Mouse (Mus musculus) CH12.LX (cell line): ENCODE measurements around the gene Gm1123. TPM values are rescaled to one million over a fixed set of nuclear protein-coding genes. Genes with fewer than 3 reads are reported as not detected.

ENCODE experiments used
- DNase-seq: peaks from one replicate; pipeline ENCODE4 v3.0.0-alpha.2; 2013; ENCODE audit errors: extremely low read depth
- H3K27ac ChIP-seq: 2 replicates; pipeline ENCODE4 v1.5.1; 2012; ENCODE audit warnings: low read depth, mild to moderate bottlenecking, control low read depth, moderate library complexity; ENCODE audit not compliant: insufficient read depth
- H3K27me3 ChIP-seq: replicated peaks from 2 replicates; pipeline ENCODE3; 2012; ENCODE audit warnings: inconsistent platforms
- H3K36me3 ChIP-seq, 2 experiments: replicated peaks in 1 of 2; 2 replicates each; pipeline versions ENCODE3 to v1.6.1; 2012; ENCODE audit warnings: inconsistent platforms in 1 of 2, low read length in 1 of 2, mild to moderate bottlenecking in 1 of 2, mixed read lengths in 1 of 2, moderate library complexity in 1 of 2; ENCODE audit not compliant: control insufficient read depth in 1 of 2, insufficient read depth in 1 of 2
- H3K4me1 ChIP-seq, 2 experiments: 2 replicates each; pipeline ENCODE4 v1.6.1; 2012; ENCODE audit warnings: inconsistent platforms in 1 of 2, moderate library complexity in 1 of 2; ENCODE audit not compliant: insufficient read depth in 2 of 2, control insufficient read depth in 1 of 2
- H3K4me2 ChIP-seq: 2 replicates; pipeline ENCODE4 v1.6.1; 2012; ENCODE audit warnings: low read depth, mild to moderate bottlenecking, control low read depth; ENCODE audit not compliant: poor library complexity, insufficient read depth, severe bottlenecking
- H3K4me3 ChIP-seq, 3 experiments: fragments of 150-350 bp in 1 of 3; sonication (generic) in 1 of 3; replicated peaks in 1 of 3; 2 replicates each; pipeline versions ENCODE3 to v1.5.1; 2011 to 2012; ENCODE audit warnings: low read depth in 2 of 3, low read length in 2 of 3, mild to moderate bottlenecking in 2 of 3, moderate library complexity in 2 of 3, control low read depth in 1 of 3, improper control_type of control experiment in 1 of 3, inconsistent platforms in 1 of 3, mixed read lengths in 1 of 3; ENCODE audit not compliant: poor library complexity in 1 of 3
- H3K79me2 ChIP-seq: replicated peaks from 2 replicates; pipeline ENCODE4 v1.6.1; 2012; ENCODE audit warnings: mild to moderate bottlenecking, moderate library complexity; ENCODE audit not compliant: control insufficient read depth, poor library complexity, insufficient read depth, severe bottlenecking; ENCODE audit errors: extremely low read depth
- H3K9ac ChIP-seq: 2 replicates; pipeline ENCODE4 v1.6.1; 2012; ENCODE audit warnings: low read depth, mild to moderate bottlenecking, control low read depth, moderate library complexity; ENCODE audit not compliant: insufficient read depth
- H3K9me3 ChIP-seq: replicated peaks from 2 replicates; pipeline ENCODE3; 2012; ENCODE audit warnings: low read length, inconsistent platforms, mixed read lengths
- CTCF ChIP-seq, 2 experiments: IDR thresholded peaks in 1 of 2; conservative IDR thresholded peaks in 1 of 2; 2 replicates each; pipeline ENCODE4 v1.5.1; 2011 to 2012; ENCODE audit warnings: low read depth in 2 of 2, low read length in 2 of 2, improper control_type of control experiment in 1 of 2, inconsistent platforms in 1 of 2, mild to moderate bottlenecking in 1 of 2, moderate library complexity in 1 of 2
- ELF1 ChIP-seq: IDR thresholded peaks from 2 replicates; pipeline ENCODE4 v1.6.1; 2014; ENCODE audit warnings: low read depth, mild to moderate bottlenecking, inconsistent platforms, low read length, improper control_type of control experiment
- EP300 ChIP-seq: IDR thresholded peaks from 2 replicates; pipeline ENCODE4 v1.6.1; 2011; ENCODE audit warnings: low read length, improper control_type of control experiment
- ETS1 ChIP-seq: conservative IDR thresholded peaks from 2 replicates; pipeline ENCODE4 v1.6.1; 2012; ENCODE audit warnings: low read depth, mild to moderate bottlenecking, inconsistent platforms, low read length, improper control_type of control experiment, moderate library complexity
- IRF4 ChIP-seq: IDR thresholded peaks from 2 replicates; pipeline ENCODE4 v1.6.1; 2014; ENCODE audit warnings: low read depth, mild to moderate bottlenecking, inconsistent platforms, low read length, improper control_type of control experiment
- JUN ChIP-seq: IDR thresholded peaks from 2 replicates; pipeline ENCODE4 v1.6.1; 2011; ENCODE audit warnings: low read depth, mild to moderate bottlenecking, low read length, improper control_type of control experiment, moderate library complexity; ENCODE audit not compliant: insufficient read depth
- MEF2A ChIP-seq: IDR thresholded peaks from 2 replicates; pipeline ENCODE4 v1.6.1; 2014; ENCODE audit warnings: low read depth, mild to moderate bottlenecking, inconsistent platforms, low read length, improper control_type of control experiment, borderline replicate concordance
- MXI1 ChIP-seq: IDR thresholded peaks from 2 replicates; pipeline ENCODE4 v1.6.1; 2011; ENCODE audit warnings: mild to moderate bottlenecking, low read depth, low read length, improper control_type of control experiment
- RAD21 ChIP-seq: IDR thresholded peaks from 2 replicates; pipeline ENCODE4 v1.6.1; 2011; ENCODE audit warnings: low read depth, mild to moderate bottlenecking, low read length, improper control_type of control experiment, moderate library complexity
- SIN3A ChIP-seq: IDR thresholded peaks from 2 replicates; pipeline ENCODE4 v1.6.1; 2012; ENCODE audit warnings: low read length, improper control_type of control experiment, inconsistent platforms
- SMC3 ChIP-seq: IDR thresholded peaks from 2 replicates; pipeline ENCODE4 v1.6.1; 2011; ENCODE audit warnings: low read depth, low read length, improper control_type of control experiment
- USF1 ChIP-seq: IDR thresholded peaks from 2 replicates; pipeline ENCODE4 v1.6.1; 2014; ENCODE audit warnings: low read depth, mild to moderate bottlenecking, inconsistent platforms, low read length, improper control_type of control experiment
- ZC3H11A ChIP-seq: IDR thresholded peaks from 2 replicates; pipeline ENCODE4 v1.6.1; 2012; ENCODE audit warnings: low read depth, mild to moderate bottlenecking, inconsistent platforms, low read length, improper control_type of control experiment
- ZMIZ1 ChIP-seq: IDR thresholded peaks from 2 replicates; pipeline ENCODE4 v1.6.1; 2012; ENCODE audit warnings: low read depth, mild to moderate bottlenecking, inconsistent platforms, low read length, improper control_type of control experiment
- ZNF384 ChIP-seq: IDR thresholded peaks from 2 replicates; pipeline ENCODE4 v1.6.1; 2012; ENCODE audit warnings: low read depth, low read length, improper control_type of control experiment, inconsistent platforms
- dilution Hi-C: fragments of 300-500 bp; cut with MboI; formaldehyde crosslinking; loops from 2 replicates; pipeline ENCODE4 v1.14.3; 2020; ENCODE audit warnings: low sequenced_read_pairs; ENCODE audit not compliant: extremely low pct_unique_long_range_greater_than_20kb, extremely low pct_ligation_motif_present
- in situ Hi-C: fragments of 300-500 bp; cut with MboI; formaldehyde crosslinking; loops from 3 replicates; pipeline ENCODE4 v1.14.3; 2019; ENCODE audit warnings: low sequenced_read_pairs, low pct_ligation_motif_present, low pct_unique_long_range_greater_than_20kb, mixed read lengths
- polyA plus RNA-seq: library from polyadenylated mRNA; unstranded; fragments of >175 nt; gene quantifications from 2 replicates; pipeline ENCODE4 v1.2.1, GENCODE M21; 2012; ENCODE audit warnings: low read depth; ENCODE audit not compliant: insufficient read length
- total RNA-seq, 2 experiments: library from RNA; depleted of rRNA; stranded (reverse); fragments of 300-350 nt in 1 of 2; fragments of >200 nt in 1 of 2; gene quantifications; 2 replicates each; pipeline ENCODE4 v1.2.3; 2012 to 2014

The Gm1123 gene
- total and polyA plus RNA-seq, 3 experiments: not detected

DNA sequence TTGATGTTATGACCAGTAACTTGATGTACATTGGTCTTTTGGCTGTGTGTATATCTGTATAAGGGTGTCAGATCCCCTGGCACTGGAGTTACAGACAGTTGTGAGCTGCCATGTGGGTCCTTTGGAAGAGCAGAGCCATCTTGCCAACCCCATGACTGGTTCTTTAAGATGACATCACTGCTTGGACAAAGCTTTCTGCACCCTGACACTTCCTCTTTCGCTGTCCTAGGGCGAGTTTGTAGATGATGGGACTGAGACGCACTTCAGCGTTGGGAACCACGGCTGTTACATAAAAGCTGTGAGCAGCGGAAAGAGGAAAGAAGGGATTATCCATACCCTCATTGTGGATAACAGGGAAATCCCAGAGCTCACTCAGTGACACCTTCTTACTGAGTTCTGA lies 34.2 kb downstream of the Gm1123 start:
- TF ChIP-seq RAD21: no peak
- TF ChIP-seq IRF4: no peak
- TF ChIP-seq ZMIZ1: no peak
- no peak for TF ChIP-seq JUN
- TF ChIP-seq EP300: no peak
- no peak for TF ChIP-seq SIN3A
- TF ChIP-seq ETS1: no peak
- TF ChIP-seq USF1: no peak
- TF ChIP-seq ELF1: no peak
- no peak for TF ChIP-seq MEF2A
- TF ChIP-seq ZNF384: no peak
- TF ChIP-seq CTCF (conservative IDR thresholded peaks at IDR 0.05 in 1 of 2, IDR thresholded peaks at IDR 0.05 in 1 of 2; ENCODE audit: low read depth in 2 of 2, low read length in 2 of 2): no peak
- TF ChIP-seq ZC3H11A: no peak
- TF ChIP-seq SMC3: no peak
- TF ChIP-seq, all 38 proteins: peak for 0
- Histone ChIP-seq H3K27ac (no peak overlapping the region), H3K4me2 (no peak overlapping the region), H3K36me3 (peaks cover 30 to 63% of the 10 kb centered on the region in 2 experiments), H3K4me1 (peaks cover 7 to 29% of the 10 kb centered on the region in 2 experiments; a peak in 3 of 4 replicates), H3K27me3 (no peaks in the 10 kb centered on the region), H3K9ac (no peak overlapping the region), H3K4me3 (no peak overlapping the region), H3K79me2 (no peaks in the 10 kb centered on the region), H3K9me3 (peaks cover 1% of the 10 kb centered on the region)
- dilution Hi-C loops: no loop called here
- in situ Hi-C loops: no loop called here
- DNase-seq: no peak

DNA sequence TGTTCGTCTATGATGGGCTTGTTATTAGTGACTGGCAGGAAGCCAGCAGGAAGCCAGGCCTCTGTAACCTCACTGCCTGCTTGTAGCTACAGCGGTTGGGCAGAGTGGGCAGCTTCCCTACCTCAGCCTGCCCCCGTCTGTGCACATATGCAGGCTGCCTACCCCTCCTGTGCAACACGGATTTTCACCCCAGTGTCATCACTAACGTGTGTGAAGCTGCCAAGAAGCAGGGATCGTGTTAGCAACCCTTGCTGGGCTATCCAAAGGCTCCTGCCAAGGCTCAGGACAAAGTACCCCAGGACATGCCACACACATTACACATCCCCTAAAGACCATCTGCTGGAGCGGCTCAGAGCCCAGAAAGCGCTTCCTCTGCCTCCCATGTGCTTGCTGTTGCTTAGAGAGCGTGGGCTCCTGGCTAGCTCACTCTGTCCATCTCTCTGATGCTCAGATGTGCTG lies 35.6 kb downstream of the Gm1123 start:
- TF ChIP-seq MEF2A: no peak
- TF ChIP-seq MXI1: no peak
- TF ChIP-seq, all 38 proteins: peak for 0
- H3K36me3 ChIP-seq: peaks cover 37 to 64% of the 10 kb centered on the region in 2 experiments
- dilution Hi-C loops (no loop called here), in situ Hi-C loops (no loop called here)
- no peak for DNase-seq
- H3K27me3 ChIP-seq: no peaks in the 10 kb centered on the region
- H3K27ac ChIP-seq: no peak overlapping the region
- H3K4me2 ChIP-seq: no peak overlapping the region
- H3K4me1 ChIP-seq: peaks cover 7 to 41% of the 10 kb centered on the region in 2 experiments; a peak in 3 of 4 replicates
- H3K9me3 ChIP-seq: peaks cover 1% of the 10 kb centered on the region
- no peak overlapping the region for H3K4me3 ChIP-seq
- H3K79me2 ChIP-seq: no peaks in the 10 kb centered on the region
- H3K9ac ChIP-seq: no peak overlapping the region
